Mouse (Mus musculus) midbrain, embryonic 12.5 days (tissue): ENCODE measurements around the gene Pdss1. TPM values are rescaled to one million over a fixed set of nuclear protein-coding genes. Genes with fewer than 3 reads are reported as not detected.

ENCODE experiments used
- ATAC-seq: fragments of 200-750 bp; cut with Nextera tagmentation; 2 replicates; pipeline ENCODE4 v1.8.0; 2017; ENCODE audit warnings: low read depth, moderate TSS enrichment, moderate library complexity; ENCODE audit not compliant: low FRiP score
- H3K27ac ChIP-seq: fragments of 300-500 bp; sonication (generic); replicated peaks from 2 replicates; pipeline ENCODE4 v1.5.1; 2016; ENCODE audit warnings: mild to moderate bottlenecking
- H3K27me3 ChIP-seq: fragments of 300-500 bp; sonication (generic); 2 replicates; pipeline ENCODE4 v1.6.1; 2016; ENCODE audit warnings: mild to moderate bottlenecking
- H3K36me3 ChIP-seq: fragments of 300-500 bp; sonication (generic); 2 replicates; pipeline ENCODE4 v1.6.1; 2016
- H3K4me1 ChIP-seq: fragments of 300-500 bp; sonication (generic); 2 replicates; pipeline ENCODE4 v1.6.1; 2016
- H3K4me2 ChIP-seq: fragments of 300-500 bp; sonication (generic); replicated peaks from 2 replicates; pipeline ENCODE4 v1.6.1; 2016; ENCODE audit warnings: mild to moderate bottlenecking, moderate library complexity
- H3K4me3 ChIP-seq: fragments of 300-500 bp; sonication (generic); 2 replicates; pipeline ENCODE4 v1.5.1; 2016; ENCODE audit warnings: mild to moderate bottlenecking
- H3K9ac ChIP-seq: fragments of 300-500 bp; sonication (generic); replicated peaks from 2 replicates; pipeline ENCODE4 v1.6.1; 2016; ENCODE audit warnings: mild to moderate bottlenecking, moderate library complexity
- H3K9me3 ChIP-seq: fragments of 300-500 bp; sonication (generic); 2 replicates; pipeline ENCODE4 v1.6.1; 2016; ENCODE audit warnings: mild to moderate bottlenecking
- WGBS: fragments of 180-500 bp; shearing (Covaris S2); methylation state at CpG from one replicate; pipeline ENCODE4 v1.1.7; 2016; 5-methylcytosine and 5-hydroxymethylcytosine counted together
- polyA plus RNA-seq: library from polyadenylated mRNA; unstranded; fragments of >200 nt; fragmentation: Nextera tagmentation; extraction: Ambion mirVana; gene quantifications from 2 replicates; pipeline ENCODE4 v1.2.1, GENCODE M21; 2016

Pdss1 gene
- polyA plus RNA-seq, 1 experiment from 2014 or later: 20.0 TPM

GRCm38 (mm10) chr2:22962970-22963369 is 67.6 kb downstream of the Pdss1 start:
- Histone ChIP-seq H3K9me3 (no peaks in the 10 kb centered on the region), H3K4me2 (no peak overlapping the region), H3K27ac (no peak overlapping the region), H3K9ac (no peak overlapping the region), H3K27me3 (no peaks in the 10 kb centered on the region), H3K4me1 (no peaks in the 10 kb centered on the region), H3K36me3 (no peaks in the 10 kb centered on the region), H3K4me3 (no peak overlapping the region)
- WGBS: 95% methylated on average over 3 of the region's 3 CpGs
- no peak for ATAC-seq

DNA sequence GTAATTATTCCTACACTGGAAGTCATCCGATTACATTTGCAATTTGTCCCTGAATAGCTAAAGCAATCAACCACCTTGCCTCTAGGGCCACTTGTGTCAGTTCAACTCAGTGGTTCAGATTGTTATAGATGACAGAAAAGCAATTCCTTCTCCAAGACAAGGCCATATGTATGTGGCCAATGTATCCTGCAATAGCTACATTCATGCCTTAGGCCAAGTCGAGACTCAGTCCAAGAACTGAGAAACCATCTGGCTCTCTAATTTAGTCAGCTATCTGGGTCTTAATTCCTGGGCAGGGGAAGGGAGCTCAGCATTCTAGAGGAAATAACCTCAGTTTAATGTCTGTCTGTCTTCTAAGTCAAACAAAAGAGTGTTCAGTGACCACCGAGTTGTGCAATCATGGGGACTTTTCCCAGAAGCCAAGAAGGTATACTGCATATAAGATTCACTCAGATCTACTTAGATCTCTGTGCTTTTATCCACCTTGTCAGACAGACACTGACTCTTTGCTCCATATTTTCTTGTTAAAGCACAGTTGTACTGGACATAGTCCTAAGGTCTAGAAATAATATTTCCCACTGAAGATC is 82.2 kb downstream of the Pdss1 start:
- H3K4me2 ChIP-seq: no peak overlapping the region
- H3K4me1 ChIP-seq: no peaks in the 10 kb centered on the region
- no peak overlapping the region for H3K4me3 ChIP-seq
- no peaks in the 10 kb centered on the region for H3K36me3 ChIP-seq
- no peaks in the 10 kb centered on the region for H3K27me3 ChIP-seq
- H3K27ac ChIP-seq: no peak overlapping the region
- H3K9ac ChIP-seq: no peak overlapping the region
- no peak for ATAC-seq
- WGBS: 80% methylated on average over 3 of the region's 3 CpGs
- no peaks in the 10 kb centered on the region for H3K9me3 ChIP-seq

DNA sequence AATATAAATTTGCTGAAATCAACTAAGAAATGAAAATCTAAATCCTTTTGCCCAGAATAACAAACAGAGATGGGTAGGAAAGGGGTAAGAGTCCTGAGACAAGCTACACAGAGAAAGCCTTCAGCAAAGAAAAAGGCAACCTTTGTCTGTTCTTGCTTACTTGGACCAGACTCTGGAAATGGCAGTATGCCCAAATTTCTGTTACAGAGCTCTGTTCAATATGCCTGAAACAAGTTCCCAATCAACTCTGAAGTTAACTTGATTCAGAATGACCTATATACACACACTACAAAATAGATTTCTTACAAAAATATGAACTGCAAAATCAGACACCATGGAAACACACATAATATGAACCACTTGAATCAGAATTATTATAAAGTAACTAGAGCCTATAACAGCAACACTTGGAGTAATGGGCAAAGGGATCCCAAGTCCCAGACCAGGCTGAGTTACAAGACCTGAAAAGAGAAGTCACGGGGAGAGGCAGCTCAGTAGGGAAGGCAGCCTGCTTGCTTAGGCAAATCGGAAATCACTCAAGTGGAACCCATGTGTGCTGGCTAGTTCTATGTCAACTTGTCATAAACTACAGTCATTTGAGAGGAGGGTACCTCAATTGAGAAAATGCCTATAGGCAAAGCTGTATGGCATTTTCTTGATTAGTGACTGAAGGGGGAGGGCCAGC is 90.8 kb downstream of the Pdss1 start:
- no peak for ATAC-seq
- no peak overlapping the region for H3K4me2 ChIP-seq
- no peaks in the 10 kb centered on the region for H3K4me1 ChIP-seq
- no peak overlapping the region for H3K4me3 ChIP-seq
- H3K27me3 ChIP-seq: no peaks in the 10 kb centered on the region
- WGBS: 64% methylated on average over 2 of the region's 2 CpGs
- no peaks in the 10 kb centered on the region for H3K36me3 ChIP-seq
- no peaks in the 10 kb centered on the region for H3K9me3 ChIP-seq
- no peak overlapping the region for H3K27ac ChIP-seq
- H3K9ac ChIP-seq: no peak overlapping the region

Other genes with a start within 250 kb of the Pdss1 start
- 0.54 and 1.0 TPM in 2 replicates for gene Apbb1ip, start 121.4 kb upstream of the Pdss1 start, polyA plus RNA-seq
- 43.7 and 45.7 TPM in 2 replicates for gene Abi1, start 144.7 kb downstream of the Pdss1 start, polyA plus RNA-seq
- 63.6 and 69.3 TPM in 2 replicates for gene Acbd5, start 172.6 kb downstream of the Pdss1 start, polyA plus RNA-seq